In the genomic region with DNA sequence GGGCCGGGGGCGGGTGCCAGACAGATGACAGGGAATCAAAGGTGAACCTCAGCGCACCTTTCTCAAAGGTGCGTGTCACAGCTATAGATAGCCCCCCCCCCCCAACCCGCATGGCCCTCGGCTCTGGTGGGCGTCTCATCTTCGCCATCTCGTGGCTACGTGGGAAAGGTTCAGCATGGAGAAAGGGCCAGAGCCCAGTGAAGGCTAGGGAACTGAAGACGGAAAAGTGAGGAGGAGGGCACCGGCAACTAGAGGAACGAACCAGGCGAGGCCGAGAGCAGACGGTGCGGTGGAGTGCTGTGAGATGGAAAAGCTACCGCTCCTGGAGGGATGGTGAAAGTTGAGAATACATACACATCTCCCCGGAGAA, we compare ENCODE assay signal across 8 mouse cellular contexts. TPM values are rescaled to one million over a fixed set of nuclear protein-coding genes. Genes with fewer than 3 reads are reported as not detected.
A peak's percentile ranks its signal among the peaks of the same experiment; 100 is the strongest.
DNase-seq lines count a peak whose midpoint lies in the region; ATAC-seq and TF ChIP-seq lines count a peak whose summit lies in the region.

No protein-coding gene starts in this region.

- peak overlapping the region; percentile 39 for H3K9ac ChIP-seq in hindbrain, embryonic 14.5 days
- peak overlapping the region; percentile 65 for H3K9ac ChIP-seq in liver, embryonic 13.5 days
- H3K9ac ChIP-seq in neural tube, embryonic 14.5 days (replicated peaks; ENCODE audit: low read depth, low read length), result peak overlapping the region; percentile 64

- no peak for ATAC-seq in G1E (ENCODE audit: extremely low read depth, insufficient number of reproducible peaks, low FRiP score, poor library complexity, severe bottlenecking)
- no peak for ATAC-seq in hindbrain, embryonic 14.5 days (ENCODE audit: low FRiP score)
- ATAC-seq in liver, embryonic 13.5 days (ENCODE audit: low read depth), result no peak
- 0 out of 2 replicates have a peak, but pooled peaks have one; percentile 10 for ATAC-seq in neural tube, embryonic 14.5 days (ENCODE audit: low read depth)
- no peak for ATAC-seq in granulocyte monocyte progenitor cell, adult 5-6 weeks (replicated peaks; ENCODE audit: poor library complexity, severe bottlenecking)

- peak overlapping the region; percentile 49 for H3K4me3 ChIP-seq in cerebellum, adult 2 months (replicated peaks; ENCODE audit: insufficient read depth, low read depth, low read length)
- peak overlapping the region; percentile 78 for H3K4me3 ChIP-seq in G1E (ENCODE audit: low read depth, low read length)
- H3K4me3 ChIP-seq in forebrain, embryonic 10.5 days, result peak overlapping the region; percentile 79
- H3K4me3 ChIP-seq in hindbrain, embryonic 14.5 days (replicated peaks; ENCODE audit: low read length), result peak overlapping the region; percentile 65
- peak overlapping the region; percentile 61 for H3K4me3 ChIP-seq in liver, embryonic 13.5 days (replicated peaks)
- peak overlapping the region; percentile 83 for H3K4me3 ChIP-seq in neural tube, embryonic 14.5 days (ENCODE audit: low read depth, low read length)

- no peak for TF ChIP-seq POLR2A in cerebellum, adult 2 months (IDR thresholded peaks at IDR 0.05; ENCODE audit: borderline replicate concordance, insufficient read depth, low read length)

- peak overlapping the region; percentile 99 for H3K4me2 ChIP-seq in hindbrain, embryonic 14.5 days (replicated peaks)
- peak overlapping the region; percentile 95 for H3K4me2 ChIP-seq in liver, embryonic 13.5 days
- H3K4me2 ChIP-seq in neural tube, embryonic 14.5 days (ENCODE audit: low read depth, low read length), result peak overlapping the region; percentile 99

- no peaks in the 10 kb centered on the region for H3K27me3 ChIP-seq in cerebellum, adult 2 months (ENCODE audit: control insufficient read depth, insufficient read depth, low read length)
- H3K27me3 ChIP-seq in G1E (ENCODE audit: insufficient read depth, low read length), result no peaks in the 10 kb centered on the region
- peaks cover 44% of the 10 kb centered on the region for H3K27me3 ChIP-seq in forebrain, embryonic 10.5 days (ENCODE audit: poor library complexity, severe bottlenecking)
- peaks cover 30% of the 10 kb centered on the region for H3K27me3 ChIP-seq in hindbrain, embryonic 14.5 days (ENCODE audit: control insufficient read depth, insufficient read depth, low read length)
- H3K27me3 ChIP-seq in liver, embryonic 13.5 days, result peaks cover 55% of the 10 kb centered on the region
- H3K27me3 ChIP-seq in neural tube, embryonic 14.5 days (ENCODE audit: control insufficient read depth, insufficient read depth, low read length), result peaks cover 14% of the 10 kb centered on the region; the same call in 1 of the 2 replicates

- under 1% methylated on average over 19 of the region's 19 CpGs for WGBS in cerebellum, adult 2 months
- WGBS in forebrain, embryonic 10.5 days, result under 1% methylated on average over 19 of the region's 19 CpGs
- WGBS in hindbrain, embryonic 14.5 days, result under 1% methylated on average over 19 of the region's 19 CpGs
- under 1% methylated on average over 19 of the region's 19 CpGs for whole genome bisulfite sequencing in liver, embryonic 13.5 days (ENCODE audit: insufficient replicate concordance)
- under 1% methylated on average over 19 of the region's 19 CpGs for WGBS in neural tube, embryonic 14.5 days

- peak; percentile 46; the same call in 1 of the 2 replicates for TF ChIP-seq CTCF in cerebellum, adult 2 months (IDR thresholded peaks at IDR 0.05; ENCODE audit: borderline replicate concordance, insufficient read depth, low read depth, low read length)
- TF ChIP-seq CTCF in G1E (IDR thresholded peaks at IDR 0.05; ENCODE audit: low read depth, low read length), result no peak

- peaks cover 3% of the 10 kb centered on the region for H3K36me3 ChIP-seq in G1E (replicated peaks)
- no peaks in the 10 kb centered on the region for H3K36me3 ChIP-seq in forebrain, embryonic 10.5 days (replicated peaks)
- H3K36me3 ChIP-seq in hindbrain, embryonic 14.5 days (replicated peaks; ENCODE audit: control insufficient read depth, insufficient read depth), result no peaks in the 10 kb centered on the region
- H3K36me3 ChIP-seq in liver, embryonic 13.5 days, result no peaks in the 10 kb centered on the region
- no peaks in the 10 kb centered on the region for H3K36me3 ChIP-seq in neural tube, embryonic 14.5 days (ENCODE audit: control insufficient read depth, insufficient read depth, low read length)

- no peaks in the 10 kb centered on the region for H3K9me3 ChIP-seq in G1E (replicated peaks)
- H3K9me3 ChIP-seq in forebrain, embryonic 10.5 days, result no peaks in the 10 kb centered on the region
- no peaks in the 10 kb centered on the region for H3K9me3 ChIP-seq in hindbrain, embryonic 14.5 days (ENCODE audit: control insufficient read depth, low read length)
- H3K9me3 ChIP-seq in liver, embryonic 13.5 days (replicated peaks), result no peaks in the 10 kb centered on the region
- H3K9me3 ChIP-seq in neural tube, embryonic 14.5 days (ENCODE audit: control insufficient read depth, low read length), result no peaks in the 10 kb centered on the region

- H3K4me1 ChIP-seq in cerebellum, adult 2 months (ENCODE audit: control insufficient read depth, insufficient read depth, low read length), result no peaks in the 10 kb centered on the region; the same call in 1 of the 2 replicates
- peaks cover 81% of the 10 kb centered on the region for H3K4me1 ChIP-seq in G1E (ENCODE audit: insufficient read depth, low read depth, low read length)
- H3K4me1 ChIP-seq in forebrain, embryonic 10.5 days, result peaks cover 75% of the 10 kb centered on the region
- peaks cover 36% of the 10 kb centered on the region for H3K4me1 ChIP-seq in hindbrain, embryonic 14.5 days (replicated peaks; ENCODE audit: control insufficient read depth, insufficient read depth, low read length)
- peaks cover 76% of the 10 kb centered on the region for H3K4me1 ChIP-seq in liver, embryonic 13.5 days (replicated peaks)
- peaks cover 36% of the 10 kb centered on the region for H3K4me1 ChIP-seq in neural tube, embryonic 14.5 days (ENCODE audit: control insufficient read depth, insufficient read depth, low read length)

- peak overlapping the region; percentile 2; the same call in 1 of the 2 replicates for H3K27ac ChIP-seq in cerebellum, adult 2 months (ENCODE audit: insufficient read depth, low read length)
- peak overlapping the region; percentile 99 for H3K27ac ChIP-seq in forebrain, embryonic 10.5 days
- H3K27ac ChIP-seq in hindbrain, embryonic 14.5 days, result peak overlapping the region; percentile 100
- H3K27ac ChIP-seq in liver, embryonic 13.5 days, result peak overlapping the region; percentile 81
- peak overlapping the region; percentile 99 for H3K27ac ChIP-seq in neural tube, embryonic 14.5 days (ENCODE audit: low read depth, low read length)

- peak in 1 of 2 experiments; percentile 47 for DNase-seq in cerebellum, adult 2 months
- DNase-seq in cerebellum, adult 8-10 months, result no peak
- no peak for DNase-seq in G1E (ENCODE audit: low spot score)
- DNase-seq in forebrain, embryonic 10.5 days (ENCODE audit: extremely low spot score, low spot score), result peak; percentile 63
- DNase-seq in hindbrain, embryonic 14.5 days (ENCODE audit: low spot score), result no peak
- no peak for DNase-seq in liver, embryonic 13.5 days

RNA-seq across cellular contexts. Expression of a gene that starts 6.0 kb away (rescaled TPM):
- 14.0 and 16.5 TPM in 2 replicates for polyA plus RNA-seq in cerebellum, adult 2 months (2012; rRNA removed)
- total RNA-seq in G1E (2014; fragmentation: Nextera tagmentation) (145 and 185 TPM in 2 replicates), G1E (2017) (3.9 and 4.8 TPM in 2 replicates)
- 104 and 111 TPM in 2 replicates for polyA plus RNA-seq in G1E (2012)
- polyA plus RNA-seq in forebrain, embryonic 10.5 days (2016; fragmentation: Nextera tagmentation; extraction: Ambion mirVana), result 31.7 TPM in 2 replicates
- polyA plus RNA-seq in hindbrain, embryonic 14.5 days (2014; fragmentation: Nextera tagmentation; extraction: Ambion mirVana), result 26.8 and 33.0 TPM in 2 replicates
- 4.8 and 5.1 TPM in 2 replicates for polyA plus RNA-seq in liver, embryonic 13.5 days (2015; fragmentation: Nextera tagmentation; extraction: Ambion mirVana)
- 36.1 and 37.5 TPM in 2 replicates for polyA plus RNA-seq in neural tube, embryonic 14.5 days (2014; fragmentation: Nextera tagmentation; extraction: Ambion mirVana)
- total RNA-seq in granulocyte monocyte progenitor cell, adult 5-6 weeks (2014; fragmentation: Nextera tagmentation), result 12.1 and 14.4 TPM in 2 replicates
- total RNA-seq in granulocyte monocyte progenitor cell, adult 5-6 weeks (2017), result 0.99 and 2.8 TPM in 2 replicates

RNA-seq across cellular contexts. Expression of a gene that starts 21.4 kb away (rescaled TPM):
- 5.7 and 6.0 TPM in 2 replicates for polyA plus RNA-seq in cerebellum, adult 2 months (2012; rRNA removed)
- total RNA-seq in G1E (2014; fragmentation: Nextera tagmentation) (2.6 TPM in 2 replicates), G1E (2017) (0.93 and 1.2 TPM in 2 replicates)
- 2.2 and 3.0 TPM in 2 replicates for polyA plus RNA-seq in G1E (2012)
- polyA plus RNA-seq in forebrain, embryonic 10.5 days (2016; fragmentation: Nextera tagmentation; extraction: Ambion mirVana), result 23.3 and 23.4 TPM in 2 replicates
- polyA plus RNA-seq in hindbrain, embryonic 14.5 days (2014; fragmentation: Nextera tagmentation; extraction: Ambion mirVana), result 5.4 and 7.7 TPM in 2 replicates
- 8.9 and 9.5 TPM in 2 replicates for polyA plus RNA-seq in liver, embryonic 13.5 days (2015; fragmentation: Nextera tagmentation; extraction: Ambion mirVana)
- polyA plus RNA-seq in neural tube, embryonic 14.5 days (2014; fragmentation: Nextera tagmentation; extraction: Ambion mirVana), result 2.3 and 5.3 TPM in 2 replicates
- total RNA-seq in granulocyte monocyte progenitor cell, adult 5-6 weeks (2014; fragmentation: Nextera tagmentation), result not detected in 2 replicates
- total RNA-seq in granulocyte monocyte progenitor cell, adult 5-6 weeks (2017), result 0.56 TPM in 1 of 2 replicates, not detected in the other

RNA-seq across cellular contexts. Expression of a gene that starts 24.0 kb away (rescaled TPM):
- 40.2 and 41.9 TPM in 2 replicates for polyA plus RNA-seq in cerebellum, adult 2 months (2012; rRNA removed)
- total RNA-seq in G1E (2014; fragmentation: Nextera tagmentation), result 24.0 and 26.0 TPM in 2 replicates
- 36.0 and 41.5 TPM in 2 replicates for total RNA-seq in G1E (2017)
- polyA plus RNA-seq in G1E (2012), result 3.5 and 9.1 TPM in 2 replicates
- polyA plus RNA-seq in forebrain, embryonic 10.5 days (2016; fragmentation: Nextera tagmentation; extraction: Ambion mirVana), result 47.3 and 54.6 TPM in 2 replicates
- 23.9 and 26.7 TPM in 2 replicates for polyA plus RNA-seq in hindbrain, embryonic 14.5 days (2014; fragmentation: Nextera tagmentation; extraction: Ambion mirVana)
- polyA plus RNA-seq in liver, embryonic 13.5 days (2015; fragmentation: Nextera tagmentation; extraction: Ambion mirVana), result 10.3 and 13.0 TPM in 2 replicates
- polyA plus RNA-seq in neural tube, embryonic 14.5 days (2014; fragmentation: Nextera tagmentation; extraction: Ambion mirVana), result 21.3 and 29.9 TPM in 2 replicates
- 22.8 and 25.2 TPM in 2 replicates for total RNA-seq in granulocyte monocyte progenitor cell, adult 5-6 weeks (2014; fragmentation: Nextera tagmentation)
- total RNA-seq in granulocyte monocyte progenitor cell, adult 5-6 weeks (2017), result 32.7 and 38.2 TPM in 2 replicates

RNA-seq across cellular contexts. Expression of a gene that starts 24.1 kb away (rescaled TPM):
- 193 and 200 TPM in 2 replicates for polyA plus RNA-seq in cerebellum, adult 2 months (2012; rRNA removed)
- 96.2 and 98.4 TPM in 2 replicates for total RNA-seq in G1E (2014; fragmentation: Nextera tagmentation)
- 171 and 204 TPM in 2 replicates for total RNA-seq in G1E (2017)
- 104 and 107 TPM in 2 replicates for polyA plus RNA-seq in G1E (2012)
- polyA plus RNA-seq in forebrain, embryonic 10.5 days (2016; fragmentation: Nextera tagmentation; extraction: Ambion mirVana), result 131 and 136 TPM in 2 replicates
- polyA plus RNA-seq in hindbrain, embryonic 14.5 days (2014; fragmentation: Nextera tagmentation; extraction: Ambion mirVana), result 117 and 130 TPM in 2 replicates
- polyA plus RNA-seq in liver, embryonic 13.5 days (2015; fragmentation: Nextera tagmentation; extraction: Ambion mirVana), result 102 and 105 TPM in 2 replicates
- polyA plus RNA-seq in neural tube, embryonic 14.5 days (2014; fragmentation: Nextera tagmentation; extraction: Ambion mirVana), result 112 and 132 TPM in 2 replicates
- 164 and 170 TPM in 2 replicates for total RNA-seq in granulocyte monocyte progenitor cell, adult 5-6 weeks (2014; fragmentation: Nextera tagmentation)
- total RNA-seq in granulocyte monocyte progenitor cell, adult 5-6 weeks (2017), result 112 and 181 TPM in 2 replicates

RNA-seq across cellular contexts. Expression of a gene that starts 50.2 kb away (rescaled TPM):
- polyA plus RNA-seq in cerebellum, adult 2 months (2012; rRNA removed), result 111 and 115 TPM in 2 replicates
- total RNA-seq in G1E (2014; fragmentation: Nextera tagmentation) (120 TPM in 2 replicates), G1E (2017) (55.6 and 71.0 TPM in 2 replicates)
- 183 and 212 TPM in 2 replicates for polyA plus RNA-seq in G1E (2012)
- 40.7 and 44.9 TPM in 2 replicates for polyA plus RNA-seq in forebrain, embryonic 10.5 days (2016; fragmentation: Nextera tagmentation; extraction: Ambion mirVana)
- polyA plus RNA-seq in hindbrain, embryonic 14.5 days (2014; fragmentation: Nextera tagmentation; extraction: Ambion mirVana), result 67.5 and 76.6 TPM in 2 replicates
- polyA plus RNA-seq in liver, embryonic 13.5 days (2015; fragmentation: Nextera tagmentation; extraction: Ambion mirVana), result 2.6 and 4.4 TPM in 2 replicates
- polyA plus RNA-seq in neural tube, embryonic 14.5 days (2014; fragmentation: Nextera tagmentation; extraction: Ambion mirVana), result 86.0 and 89.6 TPM in 2 replicates
- 37.0 and 59.8 TPM in 2 replicates for total RNA-seq in granulocyte monocyte progenitor cell, adult 5-6 weeks (2014; fragmentation: Nextera tagmentation)
- total RNA-seq in granulocyte monocyte progenitor cell, adult 5-6 weeks (2017), result 26.9 and 37.7 TPM in 2 replicates

Comparison
In these comparisons a context has a peak if more than half of its experiments do, and no peak if none do; other contexts are left out.
1. H3K27ac ChIP-seq: peak in every context shown above with its lines; median percentile 100 in hindbrain, embryonic 14.5 days; 99 in forebrain, embryonic 10.5 days; 99 in neural tube, embryonic 14.5 days; 81 in liver, embryonic 13.5 days; 2 in cerebellum, adult 2 months.